Comparison of ENCODE assay signal across 8 mouse cellular contexts in genomic region chr11:69803328-69803727, GRCm38 (mm10). TPM values are rescaled to one million over a fixed set of nuclear protein-coding genes. Genes with fewer than 3 reads are reported as not detected.
DNase-seq lines count a peak whose midpoint lies in the region; ATAC-seq and TF ChIP-seq lines count a peak whose summit lies in the region.

No protein-coding gene starts in this region.

- no peaks in the 10 kb centered on the region; the same call in 1 of the 2 replicates for H3K27me3 ChIP-seq in kidney, adult 2 months (replicated peaks; ENCODE audit: control insufficient read depth, insufficient read depth, low read length)
- H3K27me3 ChIP-seq in hindbrain, postnatal 0 days (ENCODE audit: insufficient read depth, low read length), result peaks cover 20% of the 10 kb centered on the region
- H3K27me3 ChIP-seq in midbrain, embryonic 16.5 days (ENCODE audit: control insufficient read depth, insufficient read depth, low read depth, low read length), result peaks cover 16% of the 10 kb centered on the region

- no peak overlapping the region for H3K27ac ChIP-seq in kidney, adult 2 months (ENCODE audit: insufficient read depth, low read depth, low read length)
- H3K27ac ChIP-seq in brown adipose tissue, adult 24 weeks (replicated peaks; ENCODE audit: low read depth, low read length), result no peak overlapping the region
- H3K27ac ChIP-seq in hindbrain, postnatal 0 days, result peak overlapping the region; percentile 92
- peak overlapping the region; percentile 45 for H3K27ac ChIP-seq in midbrain, embryonic 16.5 days (ENCODE audit: low read length)

- peak overlapping the region; percentile 71 for H3K9ac ChIP-seq in hindbrain, postnatal 0 days (replicated peaks; ENCODE audit: low read length)
- peak overlapping the region; percentile 69 for H3K9ac ChIP-seq in midbrain, embryonic 16.5 days (ENCODE audit: low read depth, low read length)

- peak overlapping the region; percentile 95 for H3K4me2 ChIP-seq in hindbrain, postnatal 0 days (ENCODE audit: low read depth, low read length)
- H3K4me2 ChIP-seq in midbrain, embryonic 16.5 days (ENCODE audit: low read length), result peak overlapping the region; percentile 90

- no peak for TF ChIP-seq POLR2A in kidney, adult 2 months (IDR thresholded peaks at IDR 0.05; ENCODE audit: low read depth, low read length)

- H3K36me3 ChIP-seq in kidney, adult 2 months (ENCODE audit: control insufficient read depth, insufficient read depth, low read length), result no peaks in the 10 kb centered on the region
- H3K36me3 ChIP-seq in hindbrain, postnatal 0 days (ENCODE audit: insufficient read depth, low read length), result no peaks in the 10 kb centered on the region
- H3K36me3 ChIP-seq in midbrain, embryonic 16.5 days (ENCODE audit: control insufficient read depth, insufficient read depth, low read length), result no peaks in the 10 kb centered on the region

- peak overlapping the region; percentile 45 for H3K4me3 ChIP-seq in kidney, adult 2 months (ENCODE audit: insufficient read depth, low read depth, low read length)
- peak overlapping the region; percentile 93 for H3K4me3 ChIP-seq in brown adipose tissue, adult 24 weeks (ENCODE audit: insufficient read depth, low read depth, low read length)
- H3K4me3 ChIP-seq in hindbrain, postnatal 0 days (ENCODE audit: low read length), result peak overlapping the region; percentile 60
- peak overlapping the region; percentile 54 for H3K4me3 ChIP-seq in midbrain, embryonic 16.5 days (ENCODE audit: low read depth, low read length)

- peaks cover 20% of the 10 kb centered on the region for H3K4me1 ChIP-seq in kidney, adult 2 months (ENCODE audit: control insufficient read depth, insufficient read depth, low read length)
- peaks cover 9% of the 10 kb centered on the region for H3K4me1 ChIP-seq in brown adipose tissue, adult 24 weeks (ENCODE audit: control insufficient read depth, insufficient read depth, insufficient read length, low read length)
- H3K4me1 ChIP-seq in hindbrain, postnatal 0 days (ENCODE audit: insufficient read depth, low read length), result peaks cover 33% of the 10 kb centered on the region
- H3K4me1 ChIP-seq in midbrain, embryonic 16.5 days (ENCODE audit: control insufficient read depth, insufficient read depth, low read length), result peaks cover 48% of the 10 kb centered on the region

- no peaks in the 10 kb centered on the region for H3K9me3 ChIP-seq in hindbrain, postnatal 0 days (ENCODE audit: low read length)
- no peaks in the 10 kb centered on the region for H3K9me3 ChIP-seq in midbrain, embryonic 16.5 days (replicated peaks; ENCODE audit: control insufficient read depth, low read length, poor library complexity, severe bottlenecking)

- no peak for DNase-seq in kidney, adult 2 months
- DNase-seq in kidney, adult 18-20 months, result no peak
- no peak for DNase-seq in hindbrain, postnatal 0 days (ENCODE audit: low spot score)
- DNase-seq in gastrocnemius, postnatal 14 days, result no peak
- no peak for DNase-seq in kidney, adult 11 months

- intact Hi-C loops in gastrocnemius, postnatal 14 days (cut with DNase I; ENCODE audit: low total_unique reads), result loop anchor here (5.0 kb wide), 1 partner anchor 34 kb away; the partner anchor contains the start of genes Nlgn2 and Tmem256

- WGBS in kidney, adult 2 months, result 5% methylated on average over 12 of the region's 12 CpGs
- 1% methylated on average over 12 of the region's 12 CpGs for WGBS in hindbrain, postnatal 0 days
- 1% methylated on average over 12 of the region's 12 CpGs for WGBS in midbrain, embryonic 16.5 days

- TF ChIP-seq CTCF in kidney, adult 2 months (conservative IDR thresholded peaks at IDR 0.05; ENCODE audit: insufficient read depth, insufficient read length, low read depth, low read length), result no peak
- TF ChIP-seq CTCF in hindbrain, postnatal 0 days (IDR thresholded peaks at IDR 0.05; ENCODE audit: low read depth), result no peak

- no peak for ATAC-seq in hindbrain, postnatal 0 days
- ATAC-seq in midbrain, embryonic 16.5 days, result peak; percentile 2; the same call in 1 of the 2 replicates
- no peak; the same call in 1 of the 2 replicates for ATAC-seq in megakaryocyte-erythroid progenitor cell, adult 5-6 weeks (replicated peaks; ENCODE audit: low FRiP score, low TSS enrichment, poor library complexity, severe bottlenecking)

RNA-seq across cellular contexts. Expression of gene Fgf11, which starts 1.7 kb away (rescaled TPM):
- 2.6 and 3.3 TPM in 2 replicates for polyA plus RNA-seq in kidney, adult 2 months (2012; rRNA removed)
- 5.6 and 7.5 TPM in 2 replicates for polyA plus RNA-seq in brown adipose tissue, adult 24 weeks (2012; ENCODE audit: insufficient read depth, insufficient read length, missing spikeins)
- 19.1 and 19.2 TPM in 2 replicates for total RNA-seq in hindbrain, postnatal 0 days (2014; rRNA removed)
- 3.8 and 4.4 TPM in 2 replicates for polyA plus RNA-seq in hindbrain, postnatal 0 days (2015; fragmentation: Nextera tagmentation; extraction: Ambion mirVana)
- 4.1 and 4.5 TPM in 2 replicates for polyA plus RNA-seq in midbrain, embryonic 16.5 days (2015; fragmentation: Nextera tagmentation; extraction: Ambion mirVana)
- 1 to 10 TPM; 6.6 to 8.0 TPM for total RNA-seq in gastrocnemius, postnatal 14 days (2021)
- total RNA-seq in megakaryocyte-erythroid progenitor cell, adult 5-6 weeks (2014; fragmentation: Nextera tagmentation), result 0.57 and 0.63 TPM in 2 replicates
- total RNA-seq in megakaryocyte-erythroid progenitor cell, adult 5-6 weeks (2017), result 2.3 TPM in 1 of 2 replicates, not detected in the other

RNA-seq across cellular contexts. Expression of gene Tmem102, which starts 2.1 kb away (rescaled TPM):
- 19.2 and 22.4 TPM in 2 replicates for polyA plus RNA-seq in kidney, adult 2 months (2012; rRNA removed)
- 1.2 TPM in 1 of 2 replicates, not detected in the other for polyA plus RNA-seq in brown adipose tissue, adult 24 weeks (2012; ENCODE audit: insufficient read depth, insufficient read length, missing spikeins)
- 0.16 and 0.72 TPM in 2 replicates for total RNA-seq in hindbrain, postnatal 0 days (2014; rRNA removed)
- 1.1 and 1.5 TPM in 2 replicates for polyA plus RNA-seq in hindbrain, postnatal 0 days (2015; fragmentation: Nextera tagmentation; extraction: Ambion mirVana)
- 0.54 and 0.56 TPM in 2 replicates for polyA plus RNA-seq in midbrain, embryonic 16.5 days (2015; fragmentation: Nextera tagmentation; extraction: Ambion mirVana)
- total RNA-seq in gastrocnemius, postnatal 14 days (2021), result under 1 TPM; 0.16 to 0.27 TPM
- not detected in 2 replicates for total RNA-seq in megakaryocyte-erythroid progenitor cell, adult 5-6 weeks (2014; fragmentation: Nextera tagmentation)
- not detected in 2 replicates for total RNA-seq in megakaryocyte-erythroid progenitor cell, adult 5-6 weeks (2017)

RNA-seq across cellular contexts. Expression of gene Chrnb1, which starts 7.6 kb away (rescaled TPM):
- 11.9 and 14.3 TPM in 2 replicates for polyA plus RNA-seq in kidney, adult 2 months (2012; rRNA removed)
- 1.7 and 2.4 TPM in 2 replicates for polyA plus RNA-seq in brown adipose tissue, adult 24 weeks (2012; ENCODE audit: insufficient read depth, insufficient read length, missing spikeins)
- total RNA-seq in hindbrain, postnatal 0 days (2014; rRNA removed), result 1.5 TPM in 1 of 2 replicates, not detected in the other
- polyA plus RNA-seq in hindbrain, postnatal 0 days (2015; fragmentation: Nextera tagmentation; extraction: Ambion mirVana), result 0.85 and 1.5 TPM in 2 replicates
- 1.4 and 1.6 TPM in 2 replicates for polyA plus RNA-seq in midbrain, embryonic 16.5 days (2015; fragmentation: Nextera tagmentation; extraction: Ambion mirVana)
- 10 to 100 TPM; 75.5 to 80.7 TPM for total RNA-seq in gastrocnemius, postnatal 14 days (2021)
- 2.3 TPM in 1 of 2 replicates, not detected in the other for total RNA-seq in megakaryocyte-erythroid progenitor cell, adult 5-6 weeks (2014; fragmentation: Nextera tagmentation)
- 0.28 and 1.9 TPM in 2 replicates for total RNA-seq in megakaryocyte-erythroid progenitor cell, adult 5-6 weeks (2017)

RNA-seq across cellular contexts. Expression of gene Gm39566, which starts 11.8 kb away (rescaled TPM):
- polyA plus RNA-seq in kidney, adult 2 months (2012; rRNA removed), result 0.02 and 0.04 TPM in 2 replicates
- not detected in 2 replicates for polyA plus RNA-seq in brown adipose tissue, adult 24 weeks (2012; ENCODE audit: insufficient read depth, insufficient read length, missing spikeins)
- not detected in 2 replicates for total RNA-seq in hindbrain, postnatal 0 days (2014; rRNA removed)
- not detected in 2 replicates for polyA plus RNA-seq in hindbrain, postnatal 0 days (2015; fragmentation: Nextera tagmentation; extraction: Ambion mirVana)
- polyA plus RNA-seq in midbrain, embryonic 16.5 days (2015; fragmentation: Nextera tagmentation; extraction: Ambion mirVana), result not detected in 2 replicates
- total RNA-seq in gastrocnemius, postnatal 14 days (2021), result not detected
- total RNA-seq in megakaryocyte-erythroid progenitor cell, adult 5-6 weeks (2014; fragmentation: Nextera tagmentation), result not detected in 2 replicates
- not detected in 2 replicates for total RNA-seq in megakaryocyte-erythroid progenitor cell, adult 5-6 weeks (2017)

RNA-seq across cellular contexts. Expression of gene Spem2, which starts 14.9 kb away (rescaled TPM):
- polyA plus RNA-seq in kidney, adult 2 months (2012; rRNA removed), result 0.20 and 0.26 TPM in 2 replicates
- not detected in 2 replicates for polyA plus RNA-seq in brown adipose tissue, adult 24 weeks (2012; ENCODE audit: insufficient read depth, insufficient read length, missing spikeins)
- total RNA-seq in hindbrain, postnatal 0 days (2014; rRNA removed), result not detected in 2 replicates
- not detected in 2 replicates for polyA plus RNA-seq in hindbrain, postnatal 0 days (2015; fragmentation: Nextera tagmentation; extraction: Ambion mirVana)
- not detected in 2 replicates for polyA plus RNA-seq in midbrain, embryonic 16.5 days (2015; fragmentation: Nextera tagmentation; extraction: Ambion mirVana)
- not detected for total RNA-seq in gastrocnemius, postnatal 14 days (2021)
- total RNA-seq in megakaryocyte-erythroid progenitor cell, adult 5-6 weeks (2014; fragmentation: Nextera tagmentation), result not detected in 2 replicates
- not detected in 2 replicates for total RNA-seq in megakaryocyte-erythroid progenitor cell, adult 5-6 weeks (2017)

Comparison
In these comparisons a context has a peak if more than half of its experiments do, and no peak if none do; other contexts are left out.
1. H3K27ac ChIP-seq: peak in hindbrain, postnatal 0 days (single experiment) and midbrain, embryonic 16.5 days (single experiment); none in kidney, adult 2 months (single experiment) and brown adipose tissue, adult 24 weeks (single experiment).
2. Peak in every context shown above with its lines, with median percentiles within 50 percentile points of each other: H3K4me3 ChIP-seq.